In the genomic region with DNA sequence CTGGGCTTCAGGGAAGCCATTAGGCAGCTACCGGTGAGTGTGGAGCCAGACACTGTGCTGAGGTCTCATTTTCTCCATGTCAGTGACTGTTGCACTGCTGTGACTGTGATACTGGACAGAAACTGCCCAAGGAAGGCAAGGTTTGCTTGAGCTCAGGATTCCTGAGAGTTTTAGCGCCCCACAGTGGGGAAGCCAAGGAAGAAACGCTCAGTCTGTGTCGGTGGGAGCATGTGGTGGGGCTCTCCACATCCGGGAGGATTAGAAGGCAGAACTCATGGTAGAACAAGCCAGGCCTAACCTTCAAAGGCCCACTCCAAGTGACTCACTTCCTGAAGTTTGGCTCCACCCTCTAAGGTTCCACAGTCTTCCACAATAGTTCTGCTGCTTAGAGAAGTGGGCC, we compare ENCODE assay signal across 10 mouse cellular contexts. TPM values are rescaled to one million over a fixed set of nuclear protein-coding genes. Genes with fewer than 3 reads are reported as not detected.
DNase-seq lines count a peak whose midpoint lies in the region; ATAC-seq and TF ChIP-seq lines count a peak whose summit lies in the region.
"Had no signal": no experiment of that assay in that cellular context is flagged by ENCODE, and none has a peak within 500 bp of the region (broad histone marks: within the 10 kb centered on the region; RNA-seq: fewer than 3 reads in every experiment).

No protein-coding gene starts in this region.

- no peak overlapping the region for H3K4me3 ChIP-seq in intestine, postnatal 0 days (ENCODE audit: low read depth, low read length)
- H3K4me3 ChIP-seq in stomach, embryonic 16.5 days (replicated peaks; ENCODE audit: low read length): no peak overlapping the region
- H3K4me3 ChIP-seq: liver, embryonic 13.5 days had no signal

- WGBS in intestine, postnatal 0 days: 36% methylated on average over 5 of the region's 5 CpGs
- whole genome bisulfite sequencing in stomach, embryonic 16.5 days: 40% methylated on average over 5 of the region's 5 CpGs

- DNase-seq in adrenal gland, postnatal 10 days: peak; percentile 46
- DNase-seq in adrenal gland, postnatal 4 days (ENCODE audit: low spot score in 2 of 2): no peak
- DNase-seq in spleen, adult 18-20 months: peak; percentile 23 to 50
- no peak for DNase-seq in spleen, adult 12 weeks (ENCODE audit: low spot score)
- DNase-seq in embryo, embryonic 11 days: peak; percentile 61
- DNase-seq in lung, postnatal 14 days: peak; percentile 69
- DNase-seq: liver, embryonic 13.5 days had no signal

- H3K9me3 ChIP-seq in intestine, postnatal 0 days (ENCODE audit: control insufficient read depth): no peaks in the 10 kb centered on the region
- no peaks in the 10 kb centered on the region for H3K9me3 ChIP-seq in stomach, embryonic 16.5 days (replicated peaks; ENCODE audit: control insufficient read depth, low read length)
- H3K9me3 ChIP-seq: G1E; liver, embryonic 13.5 days had no signal

- no peak overlapping the region for H3K4me2 ChIP-seq in intestine, postnatal 0 days (replicated peaks; ENCODE audit: low read depth)
- no peak overlapping the region for H3K4me2 ChIP-seq in stomach, embryonic 16.5 days (ENCODE audit: low read depth, low read length)
- H3K4me2 ChIP-seq: liver, embryonic 13.5 days had no signal

- H3K9ac ChIP-seq in intestine, postnatal 0 days (ENCODE audit: low read depth, low read length): no peak overlapping the region
- H3K9ac ChIP-seq in stomach, embryonic 16.5 days (ENCODE audit: low read length): no peak overlapping the region
- H3K9ac ChIP-seq: liver, embryonic 13.5 days had no signal

- H3K27ac ChIP-seq in intestine, postnatal 0 days (ENCODE audit: low read depth, low read length): no peak overlapping the region
- no peak overlapping the region for H3K27ac ChIP-seq in stomach, embryonic 16.5 days (ENCODE audit: low read length)
- H3K27ac ChIP-seq: liver, embryonic 13.5 days had no signal

- no peaks in the 10 kb centered on the region for H3K36me3 ChIP-seq in intestine, postnatal 0 days (ENCODE audit: control insufficient read depth, insufficient read depth)
- H3K36me3 ChIP-seq in stomach, embryonic 16.5 days (ENCODE audit: control insufficient read depth, insufficient read depth, low read length): no peaks in the 10 kb centered on the region
- H3K36me3 ChIP-seq: G1E; liver, embryonic 13.5 days had no signal

- no peaks in the 10 kb centered on the region for H3K4me1 ChIP-seq in intestine, postnatal 0 days (replicated peaks; ENCODE audit: control insufficient read depth, insufficient read depth, low read length)
- H3K4me1 ChIP-seq in stomach, embryonic 16.5 days (ENCODE audit: control insufficient read depth, insufficient read depth, low read length): 0 out of 2 replicates have a peak, but pooled peaks cover 9% of the 10 kb centered on the region
- H3K4me1 ChIP-seq: liver, embryonic 13.5 days had no signal

- no peaks in the 10 kb centered on the region for H3K27me3 ChIP-seq in intestine, postnatal 0 days (replicated peaks; ENCODE audit: control insufficient read depth, insufficient read depth, low read length)
- H3K27me3 ChIP-seq in stomach, embryonic 16.5 days (ENCODE audit: control insufficient read depth, insufficient read depth, low read length): no peaks in the 10 kb centered on the region
- H3K27me3 ChIP-seq: liver, embryonic 13.5 days had no signal

- TF ChIP-seq CTCF in intestine, postnatal 0 days (IDR thresholded peaks at IDR 0.05; ENCODE audit: low read depth): peak; percentile 72

- ATAC-seq in intestine, postnatal 0 days: peak; percentile 53
- 0 out of 2 replicates have a peak, but pooled peaks have one; percentile 56 for ATAC-seq in stomach, embryonic 16.5 days (ENCODE audit: insufficient read depth, low FRiP score)

RNA-seq across cellular contexts. Expression of a gene that starts 55.6 kb away (rescaled TPM):
- total RNA-seq in adrenal gland, postnatal 10 days (2021): 10 to 100 TPM; 33.9 to 44.8 TPM
- 10 to 100 TPM; 28.9 to 41.4 TPM for total RNA-seq in adrenal gland, postnatal 4 days (2021)
- 79.8 and 87.7 TPM in 2 replicates for polyA plus RNA-seq in intestine, postnatal 0 days (2015; fragmentation: Nextera tagmentation; extraction: Ambion mirVana)
- 69.6 and 78.4 TPM in 2 replicates for polyA plus RNA-seq in stomach, embryonic 16.5 days (2015; fragmentation: Nextera tagmentation; extraction: Ambion mirVana)

Comparison
In these comparisons a context has a peak if more than half of its experiments do, and no peak if none do; other contexts are left out.
1. DNase-seq: peak in adrenal gland, postnatal 10 days (single experiment), spleen, adult 18-20 months (2 of 2), embryo, embryonic 11 days (single experiment) and lung, postnatal 14 days (single experiment); none in adrenal gland, postnatal 4 days (0 of 2) and spleen, adult 12 weeks (single experiment).